ENCODE assay signal across 11 mouse cellular contexts in the genomic region with DNA sequence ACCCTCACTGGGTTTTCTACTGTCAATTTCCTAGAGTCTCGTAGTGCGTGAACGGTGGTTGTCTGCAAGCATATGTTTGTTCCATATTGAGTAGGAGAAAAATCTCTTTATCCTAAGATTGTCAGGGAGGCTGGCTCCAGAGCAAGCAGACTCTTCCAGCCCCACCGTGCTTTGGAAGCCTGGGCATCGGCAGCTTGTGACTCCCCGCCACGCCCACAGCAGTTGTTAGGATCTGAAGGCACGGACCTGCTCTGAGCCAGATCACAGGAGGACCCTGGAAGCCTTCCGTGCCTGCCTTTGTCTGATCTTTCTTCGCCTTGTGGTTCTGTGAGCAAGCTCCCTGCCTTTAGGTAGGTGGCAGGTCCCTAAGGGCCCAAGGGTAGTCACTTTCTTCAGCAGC. TPM values are rescaled to one million over a fixed set of nuclear protein-coding genes. Genes with fewer than 3 reads are reported as not detected.
DNase-seq lines count a peak whose midpoint lies in the region; ATAC-seq and TF ChIP-seq lines count a peak whose summit lies in the region.
"Had no signal": no experiment of that assay in that cellular context is flagged by ENCODE, and none has a peak within 500 bp of the region (broad histone marks: within the 10 kb centered on the region; RNA-seq: fewer than 3 reads in every experiment).

No protein-coding gene starts in this region.

- H3K27me3 ChIP-seq in intestine, embryonic 16.5 days (replicated peaks; ENCODE audit: control insufficient read depth, insufficient read depth, low read length), result no peaks in the 10 kb centered on the region
- H3K27me3 ChIP-seq in intestine, postnatal 0 days (replicated peaks; ENCODE audit: control insufficient read depth, insufficient read depth, low read length), result no peaks in the 10 kb centered on the region
- no peaks in the 10 kb centered on the region for H3K27me3 ChIP-seq in hindbrain, embryonic 13.5 days
- no peaks in the 10 kb centered on the region for H3K27me3 ChIP-seq in myocyte (ENCODE audit: control insufficient read depth, insufficient read depth, insufficient read length)
- H3K27me3 ChIP-seq in kidney, adult 2 months (replicated peaks; ENCODE audit: control insufficient read depth, insufficient read depth, low read length), result no peaks in the 10 kb centered on the region
- H3K27me3 ChIP-seq: CH12.LX; intestine, embryonic 15.5 days had no signal

- TF ChIP-seq POLR2A in myocyte (IDR thresholded peaks at IDR 0.05; ENCODE audit: insufficient read length, low read depth), result no peak
- TF ChIP-seq POLR2A in kidney, adult 2 months (IDR thresholded peaks at IDR 0.05; ENCODE audit: low read depth, low read length), result no peak

- peak overlapping the region; percentile 15; the same call in 1 of the 2 replicates for H3K27ac ChIP-seq in intestine, embryonic 16.5 days (ENCODE audit: low read length)
- H3K27ac ChIP-seq in intestine, postnatal 0 days (ENCODE audit: low read depth, low read length), result no peak overlapping the region
- peak overlapping the region; percentile 74; the same call in 1 of the 2 replicates for H3K27ac ChIP-seq in hindbrain, embryonic 13.5 days
- H3K27ac ChIP-seq in kidney, adult 2 months (ENCODE audit: insufficient read depth, low read depth, low read length), result no peak overlapping the region
- H3K27ac ChIP-seq: intestine, embryonic 15.5 days had no signal

- peaks cover 52% of the 10 kb centered on the region for H3K4me1 ChIP-seq in intestine, embryonic 16.5 days (ENCODE audit: control insufficient read depth, insufficient read depth, low read length)
- no peaks in the 10 kb centered on the region; the same call in 1 of the 2 replicates for H3K4me1 ChIP-seq in intestine, postnatal 0 days (replicated peaks; ENCODE audit: control insufficient read depth, insufficient read depth, low read length)
- H3K4me1 ChIP-seq in hindbrain, embryonic 13.5 days (replicated peaks), result peaks cover 56% of the 10 kb centered on the region
- no peaks in the 10 kb centered on the region for H3K4me1 ChIP-seq in kidney, adult 2 months (ENCODE audit: control insufficient read depth, insufficient read depth, low read length)

- peak; percentile 88 for DNase-seq in cerebellum, adult 9-10 months
- DNase-seq in kidney, adult 2 months, result no peak
- no peak for DNase-seq in kidney, adult 11 months
- DNase-seq: lung, postnatal 36 days had no signal

- ATAC-seq in intestine, embryonic 16.5 days, result no peak
- no peak for ATAC-seq in intestine, postnatal 0 days
- ATAC-seq in hindbrain, embryonic 13.5 days (ENCODE audit: low FRiP score), result no peak
- ATAC-seq in megakaryocyte-erythroid progenitor cell, adult 5-6 weeks (replicated peaks; ENCODE audit: low FRiP score, low TSS enrichment, poor library complexity, severe bottlenecking), result no peak
- ATAC-seq: intestine, embryonic 15.5 days had no signal

- H3K4me3 ChIP-seq in intestine, embryonic 16.5 days (ENCODE audit: low read length), result no peak overlapping the region
- no peak overlapping the region for H3K4me3 ChIP-seq in intestine, postnatal 0 days (ENCODE audit: low read depth, low read length)
- H3K4me3 ChIP-seq in hindbrain, embryonic 13.5 days, result no peak overlapping the region
- no peak overlapping the region for H3K4me3 ChIP-seq in myocyte
- no peak overlapping the region for H3K4me3 ChIP-seq in kidney, adult 2 months (ENCODE audit: insufficient read depth, low read depth, low read length)
- H3K4me3 ChIP-seq: intestine, embryonic 15.5 days had no signal

- no peak for TF ChIP-seq CTCF in intestine, postnatal 0 days (IDR thresholded peaks at IDR 0.05; ENCODE audit: low read depth)
- TF ChIP-seq CTCF in kidney, adult 2 months (conservative IDR thresholded peaks at IDR 0.05; ENCODE audit: insufficient read depth, insufficient read length, low read depth, low read length), result no peak

- no peak overlapping the region; the same call in 1 of the 2 replicates for H3K9ac ChIP-seq in intestine, embryonic 16.5 days (ENCODE audit: low read depth, low read length)
- no peak overlapping the region for H3K9ac ChIP-seq in intestine, postnatal 0 days (ENCODE audit: low read depth, low read length)
- no peak overlapping the region; the same call in 1 of the 2 replicates for H3K9ac ChIP-seq in hindbrain, embryonic 13.5 days
- H3K9ac ChIP-seq: intestine, embryonic 15.5 days had no signal

- H3ac ChIP-seq in myocyte (ENCODE audit: control insufficient read depth, insufficient read length), result no peak overlapping the region

- no peaks in the 10 kb centered on the region for H3K9me3 ChIP-seq in intestine, embryonic 16.5 days (ENCODE audit: control insufficient read depth, low read length)
- no peaks in the 10 kb centered on the region for H3K9me3 ChIP-seq in intestine, postnatal 0 days (ENCODE audit: control insufficient read depth)
- no peaks in the 10 kb centered on the region for H3K9me3 ChIP-seq in hindbrain, embryonic 13.5 days
- H3K9me3 ChIP-seq: intestine, embryonic 15.5 days had no signal

- no peaks in the 10 kb centered on the region for H3K36me3 ChIP-seq in intestine, embryonic 16.5 days (ENCODE audit: control insufficient read depth, insufficient read depth, low read length)
- H3K36me3 ChIP-seq in intestine, postnatal 0 days (ENCODE audit: control insufficient read depth, insufficient read depth), result no peaks in the 10 kb centered on the region
- H3K36me3 ChIP-seq in hindbrain, embryonic 13.5 days, result no peaks in the 10 kb centered on the region
- H3K36me3 ChIP-seq in myocyte (ENCODE audit: control insufficient read depth, insufficient read depth), result peaks cover 11% of the 10 kb centered on the region
- H3K36me3 ChIP-seq in kidney, adult 2 months (ENCODE audit: control insufficient read depth, insufficient read depth, low read length), result no peaks in the 10 kb centered on the region
- H3K36me3 ChIP-seq: intestine, embryonic 15.5 days had no signal

- H3K79me2 ChIP-seq in myocyte (ENCODE audit: control insufficient read depth, insufficient read depth), result peaks cover 99% of the 10 kb centered on the region

- 49% methylated on average over 10 of the region's 10 CpGs for WGBS in intestine, embryonic 16.5 days
- WGBS in intestine, postnatal 0 days, result 51% methylated on average over 10 of the region's 10 CpGs
- WGBS in hindbrain, embryonic 13.5 days, result 53% methylated on average over 10 of the region's 10 CpGs
- 76% methylated on average over 10 of the region's 10 CpGs for WGBS in kidney, adult 2 months

- H3K4me2 ChIP-seq in intestine, embryonic 16.5 days (ENCODE audit: low read depth, low read length), result no peak overlapping the region
- no peak overlapping the region for H3K4me2 ChIP-seq in intestine, postnatal 0 days (replicated peaks; ENCODE audit: low read depth)
- no peak overlapping the region for H3K4me2 ChIP-seq in hindbrain, embryonic 13.5 days
- peak overlapping the region; percentile 4 for H3K4me2 ChIP-seq in myocyte (ENCODE audit: low read depth)
- H3K4me2 ChIP-seq: intestine, embryonic 15.5 days had no signal

TF ChIP-seq in myocyte, 11 proteins besides CTCF, POLR2A, EP300 and RAD21:
- TF ChIP-seq MYOD1 (IDR thresholded peaks at IDR 0.05; ENCODE audit: control insufficient read depth in 1 of 3, insufficient read length in 2 of 3, low read depth in 2 of 3) (peak in 2 of 3 experiments; percentile 13 to 61), MYOG (IDR thresholded peaks at IDR 0.05; ENCODE audit: control insufficient read depth in 1 of 3, insufficient read depth in 1 of 3, insufficient read length in 2 of 3, low read depth in 2 of 3) (peak in 2 of 3 experiments; percentile 25 to 77), E2F4 (IDR thresholded peaks at IDR 0.05; ENCODE audit: insufficient read depth) (no peak)

RNA-seq across cellular contexts. Expression of a gene that starts 21.6 kb away (rescaled TPM):
- polyA plus RNA-seq in intestine, embryonic 16.5 days (2015; fragmentation: Nextera tagmentation; extraction: Ambion mirVana), result 5.9 and 12.1 TPM in 2 replicates
- 20.9 and 24.0 TPM in 2 replicates for polyA plus RNA-seq in intestine, postnatal 0 days (2015; fragmentation: Nextera tagmentation; extraction: Ambion mirVana)
- 13.2 and 13.3 TPM in 2 replicates for polyA plus RNA-seq in hindbrain, embryonic 13.5 days (2015; fragmentation: Nextera tagmentation; extraction: Ambion mirVana)
- polyA plus RNA-seq in myocyte (2012; fragmentation: generic; extraction: Trizol), result 103 TPM
- 43.4 and 61.0 TPM in 2 replicates for total RNA-seq in megakaryocyte-erythroid progenitor cell, adult 5-6 weeks (2014; fragmentation: Nextera tagmentation)
- 23.5 and 29.0 TPM in 2 replicates for total RNA-seq in megakaryocyte-erythroid progenitor cell, adult 5-6 weeks (2017)
- 17.4 and 18.6 TPM in 2 replicates for polyA plus RNA-seq in kidney, adult 2 months (2012; rRNA removed)

Comparison
In these comparisons a context has a peak if more than half of its experiments do, and no peak if none do; other contexts are left out.
1. H3K27ac ChIP-seq: peak in intestine, embryonic 16.5 days (single experiment) and hindbrain, embryonic 13.5 days (single experiment); none in intestine, postnatal 0 days (single experiment) and kidney, adult 2 months (single experiment).